18 mouse cellular contexts compared by ENCODE assay signal in the genomic region with DNA sequence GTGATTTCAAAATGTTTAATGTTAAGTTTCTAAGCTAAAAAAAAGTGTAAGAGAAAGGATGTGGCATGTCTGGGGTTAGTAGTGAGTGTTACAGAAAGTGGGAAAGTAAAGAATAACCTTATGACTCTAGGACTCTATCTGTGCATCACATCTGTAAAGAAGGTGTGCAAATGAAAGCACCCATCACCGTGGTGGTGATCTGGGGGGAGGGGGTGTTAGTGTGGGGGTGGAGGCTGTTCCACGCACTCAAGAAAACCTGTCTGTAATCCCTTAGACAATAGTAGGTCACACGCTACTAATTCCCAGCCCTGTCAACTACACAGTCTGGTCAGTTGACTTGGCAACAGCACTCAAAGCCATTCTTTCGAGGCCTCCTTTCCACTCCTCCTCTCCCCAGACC. TPM values are rescaled to one million over a fixed set of nuclear protein-coding genes. Genes with fewer than 3 reads are reported as not detected.
DNase-seq lines count a peak whose midpoint lies in the region; ATAC-seq and TF ChIP-seq lines count a peak whose summit lies in the region.
"Had no signal": no experiment of that assay in that cellular context is flagged by ENCODE, and none has a peak within 500 bp of the region (broad histone marks: within the 10 kb centered on the region; RNA-seq: fewer than 3 reads in every experiment).

No protein-coding gene starts in this region.

- H3K4me3 ChIP-seq in heart, adult 2 months = no peak overlapping the region
- no peak overlapping the region for H3K4me3 ChIP-seq in heart, embryonic 10.5 days
- H3K4me3 ChIP-seq in midbrain, embryonic 11.5 days (ENCODE audit: low read depth, low read length) = no peak overlapping the region
- no peak overlapping the region for H3K4me3 ChIP-seq in midbrain, embryonic 14.5 days (replicated peaks; ENCODE audit: low read depth, low read length)
- H3K4me3 ChIP-seq: embryonic facial prominence, embryonic 15.5 days; erythroblast, embryonic 14.5 days; hindbrain, embryonic 10.5 days had no signal

- intact Hi-C loops in heart, adult 2 months (cut with DNase I) = no loop called here

- ATAC-seq in midbrain, embryonic 11.5 days (ENCODE audit: low FRiP score) = peak; percentile 7; the same call in 1 of the 2 replicates
- no peak for ATAC-seq in midbrain, embryonic 14.5 days (ENCODE audit: low FRiP score, low TSS enrichment)
- ATAC-seq: forebrain, embryonic 16.5 days; intestine, embryonic 16.5 days had no signal

- no peak for DNase-seq in heart, adult 2 months
- no peak for DNase-seq in heart, embryonic 10.5 days (ENCODE audit: low spot score)
- DNase-seq in midbrain, embryonic 11.5 days (ENCODE audit: low spot score, missing footprints) = peak; percentile 61
- DNase-seq in midbrain, embryonic 14.5 days = no peak
- peak; percentile 50 for DNase-seq in induced T-regulatory cell, adult 2 months (ENCODE audit: low read depth)
- no peak for DNase-seq in layer of hippocampus, adult 9-11 months
- DNase-seq: adrenal gland, postnatal 10 days; cerebellum, adult 11-12 months; cerebellum, adult 9-10 months; cerebellum, postnatal 36 days; gastrocnemius, postnatal 14 days had no signal

- no peaks in the 10 kb centered on the region for H3K27me3 ChIP-seq in heart, adult 2 months (ENCODE audit: control insufficient read depth, insufficient read depth, low read length)
- H3K27me3 ChIP-seq in heart, embryonic 10.5 days (ENCODE audit: insufficient read depth, poor library complexity, severe bottlenecking) = no peaks in the 10 kb centered on the region
- H3K27me3 ChIP-seq in midbrain, embryonic 11.5 days (ENCODE audit: control insufficient read depth, insufficient read depth, low read length) = no peaks in the 10 kb centered on the region
- no peaks in the 10 kb centered on the region for H3K27me3 ChIP-seq in midbrain, embryonic 14.5 days (ENCODE audit: control insufficient read depth, insufficient read depth, low read length)
- H3K27me3 ChIP-seq: embryonic facial prominence, embryonic 15.5 days had no signal

- no peak for TF ChIP-seq EP300 in heart, adult 2 months (IDR thresholded peaks at IDR 0.05; ENCODE audit: insufficient read depth, low read depth, low read length)

- H3K9ac ChIP-seq in heart, adult 2 months (ENCODE audit: low read depth, low read length) = no peak overlapping the region
- no peak overlapping the region for H3K9ac ChIP-seq in midbrain, embryonic 11.5 days (ENCODE audit: low read length)
- no peak overlapping the region for H3K9ac ChIP-seq in midbrain, embryonic 14.5 days (replicated peaks; ENCODE audit: low read length)
- H3K9ac ChIP-seq: embryonic facial prominence, embryonic 15.5 days; hindbrain, embryonic 14.5 days had no signal

- no peaks in the 10 kb centered on the region for H3K79me2 ChIP-seq in heart, adult 2 months (replicated peaks; ENCODE audit: control insufficient read depth, insufficient read depth, low read length)

- H3K27ac ChIP-seq in heart, adult 2 months = peak overlapping the region; percentile 40; the same call in 1 of the 2 replicates
- no peak overlapping the region for H3K27ac ChIP-seq in heart, embryonic 10.5 days
- no peak overlapping the region for H3K27ac ChIP-seq in midbrain, embryonic 11.5 days (ENCODE audit: low read depth, low read length)
- no peak overlapping the region for H3K27ac ChIP-seq in midbrain, embryonic 14.5 days (replicated peaks; ENCODE audit: low read depth, low read length)
- H3K27ac ChIP-seq: embryonic facial prominence, embryonic 15.5 days; hindbrain, embryonic 14.5 days had no signal

- 61% methylated on average over 4 of the region's 4 CpGs for WGBS in heart, adult 2 months
- 80% methylated on average over 4 of the region's 4 CpGs for WGBS in heart, embryonic 10.5 days
- WGBS in midbrain, embryonic 11.5 days = 22% methylated on average over 4 of the region's 4 CpGs
- 7% methylated on average over 4 of the region's 4 CpGs for WGBS in midbrain, embryonic 14.5 days

- TF ChIP-seq POLR2A in heart, adult 2 months (IDR thresholded peaks at IDR 0.05; ENCODE audit: insufficient read depth, low read depth, low read length) = no peak

- peaks cover 9% of the 10 kb centered on the region for H3K4me1 ChIP-seq in heart, adult 2 months (ENCODE audit: control insufficient read depth, insufficient read depth, low read length)
- H3K4me1 ChIP-seq in heart, embryonic 10.5 days = 0 out of 2 replicates have a peak, but pooled peaks cover 3% of the 10 kb centered on the region
- peaks cover 3% of the 10 kb centered on the region; the same call in 1 of the 2 replicates for H3K4me1 ChIP-seq in midbrain, embryonic 11.5 days (ENCODE audit: control insufficient read depth, insufficient read depth, low read length)
- H3K4me1 ChIP-seq in midbrain, embryonic 14.5 days (ENCODE audit: control insufficient read depth, insufficient read depth, low read length) = no peaks in the 10 kb centered on the region

- H3K36me3 ChIP-seq in heart, adult 2 months (ENCODE audit: control insufficient read depth, insufficient read depth, low read length) = no peaks in the 10 kb centered on the region
- no peaks in the 10 kb centered on the region for H3K36me3 ChIP-seq in heart, embryonic 10.5 days
- no peaks in the 10 kb centered on the region for H3K36me3 ChIP-seq in midbrain, embryonic 11.5 days (ENCODE audit: control insufficient read depth, insufficient read depth, low read length)
- no peaks in the 10 kb centered on the region for H3K36me3 ChIP-seq in midbrain, embryonic 14.5 days (ENCODE audit: control insufficient read depth, insufficient read depth, low read length)
- H3K36me3 ChIP-seq: embryonic facial prominence, embryonic 15.5 days; hindbrain, embryonic 10.5 days had no signal

- H3K4me2 ChIP-seq in midbrain, embryonic 11.5 days = no peak overlapping the region
- H3K4me2 ChIP-seq in midbrain, embryonic 14.5 days (ENCODE audit: low read length) = no peak overlapping the region
- H3K4me2 ChIP-seq: embryonic facial prominence, embryonic 15.5 days; heart, embryonic 11.5 days; hindbrain, embryonic 14.5 days had no signal

- no peak for TF ChIP-seq CTCF in heart, adult 2 months (IDR thresholded peaks at IDR 0.05)

- H3K9me3 ChIP-seq in heart, embryonic 10.5 days = no peaks in the 10 kb centered on the region
- H3K9me3 ChIP-seq in midbrain, embryonic 11.5 days (ENCODE audit: control insufficient read depth, low read length) = no peaks in the 10 kb centered on the region
- no peaks in the 10 kb centered on the region for H3K9me3 ChIP-seq in midbrain, embryonic 14.5 days (ENCODE audit: control insufficient read depth, low read length)
- H3K9me3 ChIP-seq: embryonic facial prominence, embryonic 15.5 days; hindbrain, embryonic 10.5 days had no signal

RNA-seq across cellular contexts. Expression of a gene that starts 8.7 kb away (rescaled TPM):
- 1 to 10 TPM in 1 of 2 experiments, under 1 TPM in 1; 0.64 to 1.7 TPM for total RNA-seq in heart, adult 2 months (2021)
- polyA plus RNA-seq in heart, adult 2 months (2012; rRNA removed) = 1.4 and 1.6 TPM in 2 replicates
- 0.55 and 0.98 TPM in 2 replicates for polyA plus RNA-seq in heart, embryonic 10.5 days (2016; fragmentation: Nextera tagmentation; extraction: Ambion mirVana)
- polyA plus RNA-seq in midbrain, embryonic 11.5 days (2014; fragmentation: Nextera tagmentation; extraction: Ambion mirVana) = 0.43 and 0.60 TPM in 2 replicates
- 0.16 and 0.31 TPM in 2 replicates for polyA plus RNA-seq in midbrain, embryonic 14.5 days (2014; fragmentation: Nextera tagmentation; extraction: Ambion mirVana)

RNA-seq across cellular contexts. Expression of a gene that starts 39.3 kb away (rescaled TPM):
- total RNA-seq in heart, adult 2 months (2021) = under 1 TPM; 0.39 to 0.43 TPM
- polyA plus RNA-seq in heart, adult 2 months (2012; rRNA removed) = 0.64 and 2.1 TPM in 2 replicates
- polyA plus RNA-seq in heart, embryonic 10.5 days (2016; fragmentation: Nextera tagmentation; extraction: Ambion mirVana) = 0.89 and 1.4 TPM in 2 replicates
- polyA plus RNA-seq in midbrain, embryonic 11.5 days (2014; fragmentation: Nextera tagmentation; extraction: Ambion mirVana) = 2.2 TPM in 2 replicates
- 5.1 and 5.4 TPM in 2 replicates for polyA plus RNA-seq in midbrain, embryonic 14.5 days (2014; fragmentation: Nextera tagmentation; extraction: Ambion mirVana)

Comparison
In these comparisons a context has a peak if more than half of its experiments do, and no peak if none do; other contexts are left out.
1. DNase-seq: peak in midbrain, embryonic 11.5 days (single experiment) and induced T-regulatory cell, adult 2 months (single experiment); none in heart, adult 2 months (0 of 2), heart, embryonic 10.5 days (single experiment), midbrain, embryonic 14.5 days (single experiment) and layer of hippocampus, adult 9-11 months (single experiment).